Mouse (Mus musculus) limb, embryonic 12.5 days (tissue): ENCODE results near the gene Dhx9. TPM values are rescaled to one million over a fixed set of nuclear protein-coding genes. Genes with fewer than 3 reads are reported as not detected.

Experiments used
- polyA plus RNA-seq: library from polyadenylated mRNA; unstranded; fragments of >200 nt; fragmentation: Nextera tagmentation; extraction: Ambion mirVana; gene quantifications from 2 replicates; pipeline ENCODE4 v1.2.1, GENCODE M21; 2016

Dhx9 gene
- polyA plus RNA-seq, 1 experiment from 2014 or later, result 57.0 TPM

Other genes starting within 250 kb of the Dhx9 start
- gene Lamc1, start 154.9 kb downstream of the Dhx9 start, polyA plus RNA-seq, result 32.4 and 37.8 TPM in 2 replicates
- gene Shcbp1l, start 62.5 kb downstream of the Dhx9 start, polyA plus RNA-seq, result 0.24 and 0.36 TPM in 2 replicates
- gene Npl, start 62.4 kb upstream of the Dhx9 start, polyA plus RNA-seq, result 5.3 and 6.1 TPM in 2 replicates
- 0.81 and 1.4 TPM in 2 replicates for gene Rgs8, start 165.4 kb upstream of the Dhx9 start, polyA plus RNA-seq